Mouse (Mus musculus) frontal cortex, postnatal 10 days (tissue): ENCODE measurements around the gene Myd88.

Experiments used
- DNase-seq, 2 experiments: peaks; one replicate each; pipeline ENCODE4 v3.0.0; 2022; ENCODE audit warnings: low spot score in 2 of 2, mixed read lengths in 1 of 2

The Myd88 gene

DNA sequence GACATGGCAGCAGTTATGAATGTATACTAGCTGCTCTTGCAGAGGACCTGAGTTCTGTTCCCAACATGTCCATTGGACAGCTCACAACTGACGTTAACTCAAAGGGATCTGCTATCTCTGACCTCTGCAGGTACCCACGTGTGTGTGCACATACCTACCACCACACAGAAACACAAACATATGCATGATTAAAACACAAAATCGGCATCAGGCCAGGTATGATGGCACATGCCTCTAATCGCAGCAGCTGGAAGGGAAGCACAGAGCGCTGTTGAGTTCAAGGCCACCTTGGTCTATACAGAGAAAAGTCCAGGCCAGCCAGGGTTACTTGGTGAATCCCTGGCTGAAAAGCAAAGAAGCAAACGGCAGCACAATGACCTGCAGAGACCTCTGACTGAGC, 43.5 kb downstream of the Myd88 start:
- DNase-seq = no peak

DNA sequence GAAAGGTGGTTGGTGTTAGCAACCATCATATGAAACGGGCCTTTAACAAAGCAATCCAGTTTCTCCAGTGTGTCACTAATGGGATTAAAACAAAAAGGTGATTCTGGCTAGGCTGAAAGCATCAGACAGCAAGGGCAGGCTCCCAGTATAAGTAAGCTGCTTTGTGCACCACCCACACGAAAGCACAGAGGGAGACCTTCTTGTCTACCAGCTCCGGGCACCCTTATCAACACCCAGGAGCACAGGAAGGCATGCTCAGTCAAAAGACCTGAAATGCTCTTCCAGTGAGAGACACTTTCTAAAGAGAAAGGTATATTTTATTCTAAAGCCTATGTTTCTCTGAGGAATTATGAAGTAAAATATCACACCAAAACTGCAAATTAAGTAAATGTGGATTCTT, 50.4 kb downstream of the Myd88 start:
- no peak for DNase-seq
